Mouse (Mus musculus): ENCODE measurements around the gene Vsir.

The Vsir gene

GRCm38 (mm10) chr10:60346701-60347405 is at the start of gene Vsir:
Vsir (plus strand) TSS chr10:60346851.
- DNase-seq (ENCODE audit: low spot score in 2 of 2), result peak; percentile 90 to 97

- DNase-seq (ENCODE audit: low spot score in 2 of 2), result no peak
These were observed 47.0 kb upstream of the Vsir start for GRCm38 (mm10) chr10:60299636-60300035.

GRCm38 (mm10) chr10:60303419-60303818 is 43.2 kb upstream of the Vsir start:
- no peak for DNase-seq (ENCODE audit: low spot score in 2 of 2)

- DNase-seq (ENCODE audit: low spot score in 2 of 2), result peak; percentile 72 to 86
These were observed 41.6 kb upstream of the Vsir start for GRCm38 (mm10) chr10:60304854-60305628.

- DNase-seq (ENCODE audit: low spot score in 2 of 2), result no peak
These were observed 36.0 kb upstream of the Vsir start for GRCm38 (mm10) chr10:60310629-60311028.

GRCm38 (mm10) chr10:60313606-60314005 is 33.0 kb upstream of the Vsir start:
- DNase-seq (ENCODE audit: low spot score in 2 of 2), result no peak

GRCm38 (mm10) chr10:60316166-60316565 is 30.5 kb upstream of the Vsir start:
- DNase-seq (ENCODE audit: low spot score in 2 of 2), result no peak

- DNase-seq (ENCODE audit: low spot score in 2 of 2), result no peak
These were observed 17.5 kb upstream of the Vsir start for GRCm38 (mm10) chr10:60328963-60329650.

- DNase-seq (ENCODE audit: low spot score in 2 of 2), result no peak
These were observed 12.1 kb upstream of the Vsir start for GRCm38 (mm10) chr10:60334583-60334982.

GRCm38 (mm10) chr10:60335021-60335420 is 11.6 kb upstream of the Vsir start:
- no peak for DNase-seq (ENCODE audit: low spot score in 2 of 2)

GRCm38 (mm10) chr10:60341528-60341927 is 5.1 kb upstream of the Vsir start:
- no peak for DNase-seq (ENCODE audit: low spot score in 2 of 2)

GRCm38 (mm10) chr10:60344111-60344510 is 2.5 kb upstream of the Vsir start:
- peak in 1 of 2 experiments; percentile 47 for DNase-seq (ENCODE audit: low spot score in 2 of 2)

- DNase-seq (ENCODE audit: low spot score in 2 of 2), result no peak
These were observed 595 bp upstream of the Vsir start for GRCm38 (mm10) chr10:60346056-60346455.

- peak; percentile 57 to 75 for DNase-seq (ENCODE audit: low spot score in 2 of 2)
These were observed 1.3 kb downstream of the Vsir start for GRCm38 (mm10) chr10:60347768-60348610.

GRCm38 (mm10) chr10:60349056-60349455 is 2.4 kb downstream of the Vsir start:
- peak; percentile 63 to 78 for DNase-seq (ENCODE audit: low spot score in 2 of 2)

- no peak for DNase-seq (ENCODE audit: low spot score in 2 of 2)
These were observed 3.0 kb downstream of the Vsir start for GRCm38 (mm10) chr10:60349644-60350043.

GRCm38 (mm10) chr10:60350077-60350804 is 3.6 kb downstream of the Vsir start:
- DNase-seq (ENCODE audit: low spot score in 2 of 2), result no peak

GRCm38 (mm10) chr10:60350805-60351167 is 4.1 kb downstream of the Vsir start:
- DNase-seq (ENCODE audit: low spot score in 2 of 2), result peak; percentile 95 to 98

- no peak for DNase-seq (ENCODE audit: low spot score in 2 of 2)
These were observed 4.6 kb downstream of the Vsir start for GRCm38 (mm10) chr10:60351248-60351647.

- DNase-seq (ENCODE audit: low spot score in 2 of 2), result peak in 1 of 2 experiments; percentile 51
These were observed 5.3 kb downstream of the Vsir start for GRCm38 (mm10) chr10:60351761-60352455.
